Comparison of ENCODE assay signal across 11 mouse cellular contexts in genomic region chr10:5096996-5097753, GRCm38 (mm10). TPM values are rescaled to one million over a fixed set of nuclear protein-coding genes. Genes with fewer than 3 reads are reported as not detected.
A peak's percentile ranks its signal among the peaks of the same experiment; 100 is the strongest.
DNase-seq lines count a peak whose midpoint lies in the region.
"Had no signal": no experiment of that assay in that cellular context is flagged by ENCODE, and none has a peak within 500 bp of the region (broad histone marks: within the 10 kb centered on the region; RNA-seq: fewer than 3 reads in every experiment).

No protein-coding gene starts in this region.

- H3K4me3 ChIP-seq in heart, embryonic 10.5 days: no peak overlapping the region

- 82% methylated on average over 10 of the region's 10 CpGs for WGBS in heart, embryonic 10.5 days

- DNase-seq in heart, adult 18-20 months: peak; percentile 57 to 65
- no peak for DNase-seq in heart, embryonic 10.5 days (ENCODE audit: low spot score)
- peak; percentile 52 for DNase-seq in urinary bladder, postnatal 14 days (ENCODE audit: low spot score)
- no peak for DNase-seq in urinary bladder, adult 2 months (ENCODE audit: low spot score)
- DNase-seq in kidney, postnatal 14 days: peak; percentile 40
- DNase-seq in testis, postnatal 10 days (ENCODE audit: low spot score): peak; percentile 64
- DNase-seq in spleen, postnatal 4 days (ENCODE audit: low spot score in 2 of 2): no peak
- DNase-seq in c-Kit-positive CD71-positive TER-119-positive erythroid progenitor cells, embryonic 14.5 days (ENCODE audit: low spot score): no peak

- no peaks in the 10 kb centered on the region for H3K27me3 ChIP-seq in heart, embryonic 10.5 days (ENCODE audit: insufficient read depth, poor library complexity, severe bottlenecking)

- no peaks in the 10 kb centered on the region for H3K9me3 ChIP-seq in heart, embryonic 10.5 days

- H3K4me1 ChIP-seq in heart, embryonic 10.5 days: no peaks in the 10 kb centered on the region

- peaks cover 35% of the 10 kb centered on the region for H3K36me3 ChIP-seq in heart, embryonic 10.5 days

- no peak overlapping the region for H3K27ac ChIP-seq in heart, embryonic 10.5 days

RNA-seq across cellular contexts. Expression of gene Gm10097, which starts 28.2 kb away (rescaled TPM):
- under 1 TPM; 0.47 to 0.57 TPM for total RNA-seq in heart, adult 18-20 months (2021)
- polyA plus RNA-seq in heart, embryonic 10.5 days (2016; fragmentation: Nextera tagmentation; extraction: Ambion mirVana): 0.18 and 0.25 TPM in 2 replicates
- not detected in 2 replicates for polyA plus RNA-seq in urinary bladder, adult 2 months (2012; rRNA removed)
- total RNA-seq: left cerebral cortex, postnatal 36 days had no signal
- polyA plus RNA-seq: gonadal fat pad, adult 2 months; testis, adult 2 months had no signal

Comparison
In these comparisons a context has a peak if more than half of its experiments do, and no peak if none do; other contexts are left out.
1. DNase-seq: peak in heart, adult 18-20 months (2 of 2), urinary bladder, postnatal 14 days (single experiment), kidney, postnatal 14 days (single experiment) and testis, postnatal 10 days (single experiment); none in heart, embryonic 10.5 days (single experiment), urinary bladder, adult 2 months (single experiment), spleen, postnatal 4 days (0 of 2) and c-Kit-positive CD71-positive TER-119-positive erythroid progenitor cells, embryonic 14.5 days (single experiment).